Mouse (Mus musculus) thymus, postnatal 25 days (tissue): ENCODE results near the gene Foxi3.

Experiments used
- DNase-seq: peaks from one replicate; pipeline ENCODE4 v3.0.0; 2022

Gene Foxi3

DNA sequence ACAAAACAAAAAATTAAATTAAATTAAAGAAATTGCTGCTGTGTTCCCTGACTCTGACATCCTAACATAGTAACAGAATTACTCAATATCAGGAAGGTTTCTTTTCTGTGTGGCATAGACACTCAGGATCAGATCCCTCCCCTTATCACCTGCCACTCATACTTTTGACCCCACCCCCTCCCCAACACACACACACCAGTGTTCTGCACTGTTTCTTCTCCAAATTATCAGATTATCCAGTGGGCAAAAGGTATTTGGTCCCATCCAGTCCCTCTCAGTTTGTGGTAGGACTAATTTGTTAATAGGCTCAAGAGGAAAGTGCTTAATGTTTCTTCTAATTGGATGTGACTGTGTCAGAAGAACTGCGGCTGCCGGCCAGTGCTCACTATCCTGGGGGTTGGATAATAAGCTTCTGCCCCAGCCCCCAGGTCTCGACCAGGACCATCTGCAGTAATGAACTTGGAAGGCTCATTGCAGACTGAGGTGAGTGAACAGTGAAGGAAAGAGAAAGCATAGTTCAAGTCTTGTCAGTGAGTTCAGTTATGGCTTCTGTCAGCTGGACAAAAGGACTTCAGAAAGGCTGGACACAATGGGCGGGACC lies 39.9 kb downstream of the Foxi3 start:
- no peak for DNase-seq

GRCm38 (mm10) chr6:71002656-71003055 lies 46.3 kb downstream of the Foxi3 start:
- DNase-seq = no peak

GRCm38 (mm10) chr6:71004161-71004560 lies 47.8 kb downstream of the Foxi3 start:
- no peak for DNase-seq
